Mouse (Mus musculus) liver, adult (tissue): ENCODE measurements around the gene Jdp2.

Experiments
- GATA4 ChIP-seq: IDR thresholded peaks from 2 replicates; pipeline ENCODE4 v1.6.1; 2014; ENCODE audit warnings: mild to moderate bottlenecking, low read length; ENCODE audit not compliant: insufficient replicate concordance

Jdp2 gene

DNA sequence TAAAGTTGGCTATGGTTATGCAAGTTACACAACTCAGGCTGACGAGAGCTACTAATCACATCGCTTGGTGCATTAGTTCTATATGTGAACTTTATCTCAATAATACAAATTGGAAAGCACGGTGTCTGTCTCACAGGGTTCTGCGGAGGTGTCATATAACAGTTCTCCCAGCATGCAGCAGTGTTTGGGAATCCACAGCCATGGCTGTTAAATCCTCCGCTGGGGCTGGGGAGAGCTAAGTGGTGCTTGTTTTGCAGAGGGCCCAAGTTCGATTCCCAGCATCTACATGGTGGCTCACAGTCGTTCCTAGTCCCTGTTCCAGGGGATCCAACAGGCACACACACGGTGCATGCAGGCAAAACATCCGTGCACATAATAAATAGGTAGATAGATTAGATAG, 19.1 kb downstream of the Jdp2 start:
- TF ChIP-seq GATA4 = no peak

GRCm38 (mm10) chr12:85618430-85618829, 19.6 kb downstream of the Jdp2 start:
- no peak for TF ChIP-seq GATA4

DNA sequence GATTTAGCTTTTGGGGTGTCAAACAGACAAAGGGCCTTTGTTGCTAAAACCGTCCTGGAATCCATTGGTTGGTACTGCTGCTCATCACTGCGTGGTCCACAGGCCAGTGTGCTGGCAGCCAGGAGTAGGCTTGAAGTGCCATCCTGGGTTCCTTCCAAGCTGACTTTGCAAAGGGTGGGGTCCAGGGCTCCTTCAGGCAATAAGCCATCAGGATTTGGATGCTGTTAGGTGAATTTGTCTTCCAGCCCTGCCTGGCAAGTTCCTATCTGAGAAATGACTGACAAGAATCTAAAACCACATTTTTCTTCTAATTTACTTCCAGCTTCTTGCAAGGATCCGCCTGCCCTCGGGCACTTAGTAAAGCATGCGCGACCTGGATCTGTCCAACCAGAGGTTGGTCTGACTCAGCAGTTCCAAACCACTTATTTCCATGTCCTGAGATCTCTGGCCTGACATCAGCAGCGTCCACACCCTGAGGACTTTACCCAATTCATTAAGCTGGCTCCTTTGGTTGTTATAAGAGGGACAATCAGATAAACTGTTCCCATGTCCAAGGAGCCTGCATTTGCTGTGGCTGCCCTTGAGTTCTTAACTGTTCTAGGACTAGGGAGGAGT, 20.6 kb downstream of the Jdp2 start:
- TF ChIP-seq GATA4 = no peak

DNA sequence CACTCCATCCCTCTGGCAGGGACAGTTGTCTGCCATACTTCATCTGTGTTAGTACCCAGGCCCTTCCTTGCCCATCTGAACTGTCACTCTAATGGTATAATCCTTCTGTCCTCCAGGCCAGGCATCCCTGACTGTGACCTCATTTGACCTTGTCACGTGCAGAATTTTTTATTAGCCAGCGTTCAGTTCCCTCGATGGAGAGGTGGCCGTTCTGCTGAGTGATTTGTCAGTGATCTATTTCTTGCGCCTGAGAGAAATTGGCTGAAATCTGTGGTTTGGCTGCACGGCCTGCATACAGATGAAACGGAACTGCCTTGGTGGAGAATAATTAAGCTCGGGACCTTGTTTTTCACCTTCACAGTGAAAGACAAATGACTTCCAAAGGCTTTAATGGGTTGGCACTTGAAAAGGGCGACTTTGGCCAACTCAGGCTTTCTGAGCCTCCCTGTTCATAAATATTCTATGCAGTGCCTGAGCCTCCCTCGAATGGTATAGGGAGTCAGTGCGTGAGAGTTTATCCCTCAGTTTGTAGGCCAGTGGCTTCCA, 21.1 kb downstream of the Jdp2 start:
- TF ChIP-seq GATA4 = no peak

DNA sequence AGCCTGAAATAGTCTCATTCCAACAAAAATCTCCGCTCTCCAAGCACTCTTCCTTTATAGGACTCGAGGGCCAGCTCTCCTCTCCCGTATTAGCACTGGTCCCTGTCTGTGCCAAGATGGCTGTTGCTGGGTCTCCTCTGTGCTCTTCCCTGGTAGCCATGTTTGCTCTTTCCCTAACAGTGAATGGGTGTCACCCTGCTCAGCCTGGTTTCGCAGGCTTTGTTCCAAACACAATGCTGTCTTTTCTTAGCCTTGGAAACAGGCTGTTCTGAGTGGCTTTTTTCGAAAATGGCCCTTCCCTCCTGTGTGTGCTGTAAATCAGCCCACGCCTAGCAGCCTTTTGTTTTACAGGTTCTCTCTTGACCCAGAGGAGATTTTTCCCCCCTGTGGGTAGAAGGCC, 22.2 kb downstream of the Jdp2 start:
- no peak for TF ChIP-seq GATA4

DNA sequence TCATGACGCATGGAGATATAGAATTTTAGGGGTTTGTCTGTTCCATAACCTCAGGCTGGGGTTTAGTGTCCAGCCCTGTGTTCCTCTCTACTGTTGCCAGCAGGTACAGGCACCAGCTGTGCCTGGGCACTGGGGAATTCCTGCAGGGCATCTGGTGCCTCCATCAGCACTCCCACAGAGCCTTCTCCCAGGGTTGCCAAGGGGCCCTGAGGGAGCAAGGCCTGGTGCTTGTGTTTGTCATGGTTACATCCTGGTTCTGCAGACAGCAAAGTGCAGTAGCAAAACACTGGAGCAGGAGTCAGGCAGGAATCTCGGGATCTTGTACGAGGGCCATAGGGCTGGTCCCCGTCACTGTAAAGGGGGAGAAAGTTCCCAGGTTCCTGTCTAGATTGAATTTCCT, 22.8 kb downstream of the Jdp2 start:
- TF ChIP-seq GATA4 = no peak

GRCm38 (mm10) chr12:85623711-85624110, 24.9 kb downstream of the Jdp2 start:
- TF ChIP-seq GATA4 = no peak

- TF ChIP-seq GATA4 = no peak
Measured at GRCm38 (mm10) chr12:85624652-85625051, 25.8 kb downstream of the Jdp2 start.

DNA sequence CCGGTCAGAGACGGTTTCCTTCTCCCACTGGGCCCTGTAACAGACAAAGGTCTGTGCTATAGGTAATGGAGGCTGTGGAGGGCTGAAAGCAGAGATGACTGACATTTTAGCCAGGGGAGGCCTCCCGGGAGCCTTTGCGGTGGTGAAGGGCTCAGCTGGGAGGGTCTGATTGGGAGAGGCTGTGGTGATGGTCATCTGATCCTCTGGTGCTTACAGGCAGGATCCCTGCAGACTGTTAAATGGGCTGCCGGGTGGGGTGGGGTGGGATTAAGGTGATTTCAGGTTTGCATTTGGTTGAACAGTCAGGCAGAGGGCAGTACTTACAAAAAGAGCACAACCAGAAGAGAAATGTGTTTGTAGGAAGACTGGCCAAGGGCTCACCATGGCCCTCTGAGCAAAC, 27.0 kb downstream of the Jdp2 start:
- TF ChIP-seq GATA4 = no peak

DNA sequence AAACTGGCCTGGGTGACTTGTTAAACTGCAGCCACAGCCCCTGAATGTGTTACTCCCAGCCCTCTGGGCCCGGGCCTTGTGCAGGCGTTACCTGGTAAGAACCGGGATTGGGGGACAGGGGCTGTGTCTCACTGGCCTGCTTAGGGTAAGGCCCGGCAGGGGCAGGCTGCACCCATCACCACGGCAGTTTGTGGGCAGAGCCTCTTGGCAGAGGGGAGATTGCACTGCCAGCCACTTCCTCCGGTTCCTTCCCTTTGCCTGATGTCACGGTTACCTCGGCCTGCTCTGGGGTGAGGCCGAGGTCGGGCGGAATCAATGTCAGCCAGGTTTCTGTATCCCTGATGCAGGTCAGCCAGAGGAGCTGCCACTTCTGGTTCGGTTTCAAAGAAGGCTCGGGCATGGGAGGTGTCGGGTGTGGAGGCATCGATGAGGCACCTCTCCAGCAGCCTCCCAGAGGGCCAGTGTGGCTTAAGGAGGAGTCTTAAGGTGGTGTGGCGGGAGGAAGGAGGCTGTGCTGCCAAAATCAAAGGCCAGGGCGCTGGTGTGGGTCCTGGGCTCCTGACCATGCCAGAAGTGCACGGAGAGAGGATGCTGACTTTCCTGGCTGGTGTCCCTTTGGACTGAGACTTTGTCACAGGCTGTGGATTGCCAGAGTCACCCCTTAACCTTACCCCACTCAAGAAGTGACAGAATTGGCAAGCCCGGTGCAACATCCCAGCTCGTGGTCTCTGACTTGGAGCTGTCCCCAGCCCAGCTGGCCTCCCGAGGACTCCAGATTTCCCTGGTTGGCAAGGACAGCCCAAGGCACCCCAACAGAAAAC, 31.0 kb downstream of the Jdp2 start:
- TF ChIP-seq GATA4 = no peak

GRCm38 (mm10) chr12:85631196-85631595, 32.4 kb downstream of the Jdp2 start:
- TF ChIP-seq GATA4 = no peak

GRCm38 (mm10) chr12:85632321-85632720, 33.5 kb downstream of the Jdp2 start:
- TF ChIP-seq GATA4 = no peak

- no peak for TF ChIP-seq GATA4
Measured at GRCm38 (mm10) chr12:85637932-85638331, 39.1 kb downstream of the Jdp2 start.

DNA sequence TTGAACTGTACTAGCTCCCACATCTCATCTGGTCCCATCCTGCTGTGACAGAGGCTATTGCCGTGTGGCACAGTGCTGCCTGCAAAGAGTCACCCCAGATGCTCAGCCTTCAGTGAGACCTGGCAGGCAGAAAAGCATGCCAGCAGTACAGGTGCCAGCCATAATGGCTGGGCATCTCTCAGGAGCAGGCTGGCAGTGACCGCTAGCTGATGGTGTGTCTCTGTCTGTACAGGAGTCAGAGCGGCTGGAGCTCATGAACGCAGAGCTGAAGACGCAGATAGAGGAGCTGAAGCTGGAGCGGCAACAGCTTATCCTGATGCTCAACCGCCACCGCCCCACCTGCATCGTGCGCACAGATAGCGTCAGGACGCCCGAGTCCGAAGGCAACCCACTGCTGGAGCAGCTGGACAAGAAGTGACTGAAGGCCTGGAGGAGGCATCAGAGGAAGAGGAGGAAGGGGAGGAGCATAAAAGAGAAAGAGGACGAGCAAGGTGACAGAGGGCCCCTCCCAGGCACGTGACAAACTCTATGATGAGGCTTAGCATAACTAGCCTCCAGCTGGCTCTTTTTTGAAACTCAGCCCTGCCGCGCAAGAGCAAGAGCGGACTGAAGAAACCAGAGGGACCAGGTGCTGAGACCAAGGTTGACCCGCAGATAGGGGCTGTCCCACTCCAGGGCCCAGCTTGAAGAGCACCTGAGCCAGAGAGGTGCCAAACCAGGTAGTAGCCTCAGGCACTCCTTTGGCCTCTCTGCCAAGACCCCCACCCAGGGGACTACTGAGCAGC, 39.9 kb downstream of the Jdp2 start:
- no peak for TF ChIP-seq GATA4

GRCm38 (mm10) chr12:85639326-85640008, 40.6 kb downstream of the Jdp2 start:
- no peak for TF ChIP-seq GATA4
